Mouse (Mus musculus): ENCODE results near the gene Sncb. TPM values are rescaled to one million over a fixed set of nuclear protein-coding genes. Genes with fewer than 3 reads are reported as not detected.

Gene Sncb
- polyA plus RNA-seq, 1 experiment from 2014 or later, result not detected

GRCm38 (mm10) chr13:54714393-54714792 is 52.0 kb downstream of the Sncb start:
- Histone ChIP-seq H3K27ac (ENCODE audit: low read depth, low read length) (no peak overlapping the region), H3K36me3 (ENCODE audit: control insufficient read depth, insufficient read depth, low read length) (no peaks in the 10 kb centered on the region), H3K27me3 (ENCODE audit: control insufficient read depth, insufficient read depth, low read length) (no peaks in the 10 kb centered on the region), H3K4me1 (ENCODE audit: control insufficient read depth, insufficient read depth, low read length) (no peaks in the 10 kb centered on the region), H3K4me3 (ENCODE audit: low read length) (no peak overlapping the region), H3K4me2 (replicated peaks; ENCODE audit: low read depth, low read length) (no peak overlapping the region), H3K9ac (ENCODE audit: low read depth, low read length) (no peak overlapping the region), H3K9me3 (ENCODE audit: control insufficient read depth, low read length) (no peaks in the 10 kb centered on the region)
- no peak for ATAC-seq (ENCODE audit: low FRiP score, low TSS enrichment)
- WGBS, result 43% methylated on average over 4 of the region's 4 CpGs

GRCm38 (mm10) chr13:54710866-54711265 is 55.5 kb downstream of the Sncb start:
- Histone ChIP-seq H3K27ac (ENCODE audit: low read depth, low read length) (no peak overlapping the region), H3K9me3 (ENCODE audit: control insufficient read depth, low read length) (no peaks in the 10 kb centered on the region), H3K27me3 (ENCODE audit: control insufficient read depth, insufficient read depth, low read length) (no peaks in the 10 kb centered on the region), H3K9ac (ENCODE audit: low read depth, low read length) (no peak overlapping the region), H3K4me1 (ENCODE audit: control insufficient read depth, insufficient read depth, low read length) (no peaks in the 10 kb centered on the region), H3K4me2 (replicated peaks; ENCODE audit: low read depth, low read length) (no peak overlapping the region), H3K36me3 (ENCODE audit: control insufficient read depth, insufficient read depth, low read length) (no peaks in the 10 kb centered on the region), H3K4me3 (ENCODE audit: low read length) (no peak overlapping the region)
- no peak for ATAC-seq (ENCODE audit: low FRiP score, low TSS enrichment)
- 86% methylated on average over 3 of the region's 3 CpGs for WGBS

Other genes with a start within 250 kb of the Sncb start
- 96.7 and 158 TPM in 2 replicates for gene 4833439L19Rik, start 201.2 kb downstream of the Sncb start, polyA plus RNA-seq (2014; fragmentation: Nextera tagmentation; extraction: Ambion mirVana)
- gene Arl10, start 191.6 kb downstream of the Sncb start, polyA plus RNA-seq (2014; fragmentation: Nextera tagmentation; extraction: Ambion mirVana), result 29.7 and 33.5 TPM in 2 replicates
- 78.6 and 88.6 TPM in 2 replicates for gene Nop16, start 176.5 kb downstream of the Sncb start, polyA plus RNA-seq (2014; fragmentation: Nextera tagmentation; extraction: Ambion mirVana)
- 203 and 224 TPM in 2 replicates for gene Higd2a, start 176.4 kb downstream of the Sncb start, polyA plus RNA-seq (2014; fragmentation: Nextera tagmentation; extraction: Ambion mirVana)
- 36.3 TPM in 2 replicates for gene Cltb, start 155.3 kb downstream of the Sncb start, polyA plus RNA-seq (2014; fragmentation: Nextera tagmentation; extraction: Ambion mirVana)
- 87.5 and 126 TPM in 2 replicates for gene Faf2, start 144.8 kb downstream of the Sncb start, polyA plus RNA-seq (2014; fragmentation: Nextera tagmentation; extraction: Ambion mirVana)
- gene Rnf44, start 72.7 kb downstream of the Sncb start, polyA plus RNA-seq (2014; fragmentation: Nextera tagmentation; extraction: Ambion mirVana), result 74.0 and 92.7 TPM in 2 replicates
- gene Cdhr2, start 65.1 kb downstream of the Sncb start, polyA plus RNA-seq (2014; fragmentation: Nextera tagmentation; extraction: Ambion mirVana), result 1.2 and 1.9 TPM in 2 replicates
- gene Gprin1, start 16.7 kb downstream of the Sncb start, polyA plus RNA-seq (2014; fragmentation: Nextera tagmentation; extraction: Ambion mirVana), result 0.31 and 0.41 TPM in 2 replicates
- gene Eif4e1b, start 17.4 kb upstream of the Sncb start, polyA plus RNA-seq (2014; fragmentation: Nextera tagmentation; extraction: Ambion mirVana), result not detected in 2 replicates
- gene Tspan17, start 22.8 kb upstream of the Sncb start, polyA plus RNA-seq (2014; fragmentation: Nextera tagmentation; extraction: Ambion mirVana), result 5.2 and 6.4 TPM in 2 replicates
- 2.1 and 2.5 TPM in 2 replicates for gene Unc5a, start 182.8 kb upstream of the Sncb start, polyA plus RNA-seq (2014; fragmentation: Nextera tagmentation; extraction: Ambion mirVana)